Mouse (Mus musculus) heart, embryonic 13.5 days (tissue): Measurements from ENCODE around the gene Sertad1. TPM values are rescaled to one million over a fixed set of nuclear protein-coding genes. Genes with fewer than 3 reads are reported as not detected.
A peak's percentile ranks its signal among the peaks of the same experiment; 100 is the strongest.

Experiments
- ATAC-seq: fragments of 200-750 bp; cut with Nextera tagmentation; 2 replicates; pipeline ENCODE4 v1.8.0; 2017; ENCODE audit warnings: moderate TSS enrichment; ENCODE audit not compliant: insufficient number of reproducible peaks, low FRiP score, low TSS enrichment; ENCODE audit errors: extremely low read depth
- H3K27ac ChIP-seq: fragments of 300-500 bp; sonication (generic); replicated peaks from 2 replicates; pipeline ENCODE4 v1.5.1; 2015; ENCODE audit warnings: moderate library complexity, mild to moderate bottlenecking, inconsistent platforms
- H3K27me3 ChIP-seq: fragments of 300-500 bp; sonication (generic); replicated peaks from 2 replicates; pipeline ENCODE4 v1.6.1; 2015; ENCODE audit warnings: mild to moderate bottlenecking, inconsistent platforms
- H3K36me3 ChIP-seq: fragments of 300-500 bp; sonication (generic); 2 replicates; pipeline ENCODE4 v1.6.1; 2015; ENCODE audit warnings: mild to moderate bottlenecking, inconsistent platforms
- H3K4me1 ChIP-seq: fragments of 300-500 bp; sonication (generic); 2 replicates; pipeline ENCODE4 v1.6.1; 2015; ENCODE audit warnings: inconsistent platforms
- H3K4me2 ChIP-seq: fragments of 300-500 bp; sonication (generic); 2 replicates; pipeline ENCODE4 v1.6.1; 2015; ENCODE audit warnings: inconsistent platforms, mild to moderate bottlenecking, moderate library complexity
- H3K4me3 ChIP-seq: fragments of 300-500 bp; sonication (generic); 2 replicates; pipeline ENCODE4 v1.5.1; 2015; ENCODE audit warnings: moderate library complexity, mild to moderate bottlenecking, inconsistent platforms
- H3K9ac ChIP-seq: fragments of 300-500 bp; sonication (generic); 2 replicates; pipeline ENCODE4 v1.6.1; 2015; ENCODE audit warnings: inconsistent platforms, mild to moderate bottlenecking, moderate library complexity
- H3K9me3 ChIP-seq: fragments of 300-500 bp; sonication (generic); 2 replicates; pipeline ENCODE4 v1.6.1; 2016; ENCODE audit warnings: inconsistent platforms
- WGBS: fragments of 180-500 bp; shearing (Covaris S2); methylation state at CpG from one replicate; pipeline ENCODE4 v1.1.7; 2015; ENCODE audit warnings: mixed read lengths; 5-methylcytosine and 5-hydroxymethylcytosine counted together
- polyA plus RNA-seq: library from polyadenylated mRNA; unstranded; fragments of >200 nt; fragmentation: Nextera tagmentation; extraction: Ambion mirVana; gene quantifications from 2 replicates; pipeline ENCODE4 v1.2.1, GENCODE M21; 2015

The Sertad1 gene
- polyA plus RNA-seq, 1 experiment from 2014 or later = 32.3 TPM

- 59% methylated on average over 13 of the region's 13 CpGs for WGBS
- no peaks in the 10 kb centered on the region for H3K9me3 ChIP-seq
- peaks cover 17% of the 10 kb centered on the region for H3K4me1 ChIP-seq
- H3K9ac ChIP-seq = no peak overlapping the region
- peak overlapping the region; percentile 98 for H3K4me2 ChIP-seq
- no peak overlapping the region for H3K27ac ChIP-seq
- H3K27me3 ChIP-seq = peaks cover under 1% of the 10 kb centered on the region; the same call in 1 of the 2 replicates
- ATAC-seq = no peak
- peak overlapping the region; percentile 10; the same call in 1 of the 2 replicates for H3K4me3 ChIP-seq
- H3K36me3 ChIP-seq = no peaks in the 10 kb centered on the region
These were observed 34.4 kb upstream of the Sertad1 start for GRCm38 (mm10) chr7:27452206-27452770.

GRCm38 (mm10) chr7:27454461-27455121 lies 32.1 kb upstream of the Sertad1 start:
- no peaks in the 10 kb centered on the region for H3K9me3 ChIP-seq
- no peaks in the 10 kb centered on the region for H3K27me3 ChIP-seq
- peak overlapping the region; percentile 33 for H3K4me2 ChIP-seq
- H3K9ac ChIP-seq = no peak overlapping the region
- ATAC-seq = no peak
- no peaks in the 10 kb centered on the region for H3K36me3 ChIP-seq
- H3K4me1 ChIP-seq = 0 out of 2 replicates have a peak, but pooled peaks cover 4% of the 10 kb centered on the region
- 51% methylated on average over 10 of the region's 10 CpGs for WGBS
- H3K27ac ChIP-seq = peak overlapping the region; percentile 48
- no peak overlapping the region for H3K4me3 ChIP-seq

GRCm38 (mm10) chr7:27455273-27455672 lies 31.4 kb upstream of the Sertad1 start:
- Histone ChIP-seq H3K36me3 (0 out of 2 replicates have a peak, but pooled peaks cover 1% of the 10 kb centered on the region), H3K4me1 (0 out of 2 replicates have a peak, but pooled peaks cover 4% of the 10 kb centered on the region), H3K27ac (no peak overlapping the region), H3K9ac (no peak overlapping the region), H3K9me3 (no peaks in the 10 kb centered on the region), H3K27me3 (no peaks in the 10 kb centered on the region), H3K4me3 (no peak overlapping the region), H3K4me2 (peak overlapping the region; percentile 33)
- no peak for ATAC-seq
- 80% methylated on average over 3 of the region's 3 CpGs for WGBS

DNA sequence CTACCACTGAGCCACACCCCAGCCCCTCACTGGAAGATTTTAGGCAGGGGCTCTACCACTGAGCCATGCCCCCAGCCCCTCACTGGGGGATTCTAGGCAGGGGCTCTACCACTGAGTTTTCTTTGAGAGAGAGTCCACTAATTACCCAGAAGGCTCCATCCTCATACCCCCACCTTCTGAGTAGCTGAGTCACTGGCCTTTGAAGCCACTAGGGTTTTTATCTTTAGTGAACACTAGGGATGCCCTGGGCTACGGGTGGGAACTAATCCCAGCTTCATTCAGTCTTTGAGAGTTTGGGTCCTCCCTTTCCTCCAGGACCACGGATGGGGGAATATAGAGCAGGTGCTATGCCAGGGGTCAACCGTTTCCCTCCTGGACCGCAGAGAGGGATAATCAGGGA lies 28.1 kb upstream of the Sertad1 start:
- no peak overlapping the region for H3K9ac ChIP-seq
- H3K9me3 ChIP-seq = no peaks in the 10 kb centered on the region
- no peak overlapping the region for H3K4me3 ChIP-seq
- peak overlapping the region; percentile 19 for H3K4me2 ChIP-seq
- no peaks in the 10 kb centered on the region for H3K27me3 ChIP-seq
- 84% methylated on average over 4 of the region's 4 CpGs for WGBS
- H3K27ac ChIP-seq = no peak overlapping the region
- peaks cover 11% of the 10 kb centered on the region; the same call in 1 of the 2 replicates for H3K36me3 ChIP-seq
- 0 out of 2 replicates have a peak, but pooled peaks cover 4% of the 10 kb centered on the region for H3K4me1 ChIP-seq
- ATAC-seq = peak; percentile 48; the same call in 1 of the 2 replicates

GRCm38 (mm10) chr7:27459640-27460039 lies 27.1 kb upstream of the Sertad1 start:
- ATAC-seq = no peak
- H3K27ac ChIP-seq = no peak overlapping the region
- H3K4me1 ChIP-seq = 0 out of 2 replicates have a peak, but pooled peaks cover under 1% of the 10 kb centered on the region
- H3K36me3 ChIP-seq = peaks cover 12% of the 10 kb centered on the region; the same call in 1 of the 2 replicates
- no peak overlapping the region for H3K4me3 ChIP-seq
- H3K9me3 ChIP-seq = no peaks in the 10 kb centered on the region
- H3K4me2 ChIP-seq = 0 out of 2 replicates have a peak overlapping the region, but pooled peaks have one; percentile 19
- WGBS = 46% methylated on average over 5 of the region's 5 CpGs
- H3K27me3 ChIP-seq = no peaks in the 10 kb centered on the region
- no peak overlapping the region for H3K9ac ChIP-seq

- H3K36me3 ChIP-seq = peaks cover 12% of the 10 kb centered on the region; the same call in 1 of the 2 replicates
- 70% methylated on average over 6 of the region's 6 CpGs for WGBS
- H3K27ac ChIP-seq = no peak overlapping the region
- H3K27me3 ChIP-seq = no peaks in the 10 kb centered on the region
- H3K4me3 ChIP-seq = no peak overlapping the region
- no peaks in the 10 kb centered on the region for H3K9me3 ChIP-seq
- no peak overlapping the region for H3K4me2 ChIP-seq
- no peaks in the 10 kb centered on the region for H3K4me1 ChIP-seq
- H3K9ac ChIP-seq = no peak overlapping the region
- no peak for ATAC-seq
These were observed 26.2 kb upstream of the Sertad1 start for GRCm38 (mm10) chr7:27460477-27460876.

- no peak for ATAC-seq
These were observed 19.1 kb upstream of the Sertad1 start for GRCm38 (mm10) chr7:27467648-27468047.

DNA sequence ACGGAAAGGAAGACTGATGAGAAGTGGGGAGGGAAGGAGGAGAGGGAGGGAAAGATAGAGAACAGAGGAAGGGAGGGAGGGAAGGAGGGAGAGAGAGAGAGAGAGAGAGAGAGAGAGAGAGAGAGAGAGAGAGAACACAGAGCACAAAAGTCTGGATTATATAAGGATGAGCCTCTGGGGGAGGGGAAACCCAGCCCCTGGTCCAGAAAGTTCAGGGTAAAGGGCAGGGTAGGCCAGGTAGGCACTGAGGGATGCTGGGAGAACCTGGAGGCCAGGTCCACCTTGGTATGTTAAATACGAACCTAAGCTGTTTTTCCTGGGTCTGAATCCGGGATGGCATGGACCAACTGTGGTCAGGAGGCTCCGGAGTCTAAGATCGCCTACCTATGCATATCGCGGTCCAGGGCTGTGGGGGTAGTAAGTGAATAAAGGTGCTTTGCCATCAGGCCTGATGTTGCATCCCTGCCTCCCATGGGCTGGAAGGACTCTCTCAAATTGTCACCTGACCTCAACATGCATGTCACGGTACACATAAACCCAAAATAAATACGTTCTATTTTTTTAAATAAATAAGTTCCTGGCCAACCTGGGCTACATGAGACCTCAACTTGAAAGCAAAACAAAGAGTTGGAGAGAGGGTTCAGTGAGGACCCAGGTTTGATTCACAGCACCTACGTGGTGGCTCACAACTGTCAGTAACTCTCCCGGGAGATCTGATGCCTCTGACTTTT lies 15.2 kb upstream of the Sertad1 start:
- Histone ChIP-seq H3K36me3 (peaks cover 7% of the 10 kb centered on the region), H3K27ac (no peak overlapping the region), H3K4me2 (no peak overlapping the region), H3K9ac (no peak overlapping the region), H3K27me3 (no peaks in the 10 kb centered on the region), H3K9me3 (no peaks in the 10 kb centered on the region), H3K4me1 (peaks cover 29% of the 10 kb centered on the region), H3K4me3 (no peak overlapping the region)
- ATAC-seq = no peak
- WGBS = 87% methylated on average over 11 of the region's 11 CpGs

More at GRCm38 (mm10) chr7:27467648-27468047, 19.1 kb upstream of the Sertad1 start:
- 39% methylated on average over 4 of the region's 4 CpGs for WGBS
- Histone ChIP-seq H3K4me1 (peaks cover 10% of the 10 kb centered on the region), H3K9ac (no peak overlapping the region), H3K4me3 (no peak overlapping the region), H3K27ac (no peak overlapping the region), H3K9me3 (no peaks in the 10 kb centered on the region), H3K27me3 (no peaks in the 10 kb centered on the region), H3K4me2 (no peak overlapping the region), H3K36me3 (0 out of 2 replicates have a peak, but pooled peaks cover 5% of the 10 kb centered on the region)

DNA sequence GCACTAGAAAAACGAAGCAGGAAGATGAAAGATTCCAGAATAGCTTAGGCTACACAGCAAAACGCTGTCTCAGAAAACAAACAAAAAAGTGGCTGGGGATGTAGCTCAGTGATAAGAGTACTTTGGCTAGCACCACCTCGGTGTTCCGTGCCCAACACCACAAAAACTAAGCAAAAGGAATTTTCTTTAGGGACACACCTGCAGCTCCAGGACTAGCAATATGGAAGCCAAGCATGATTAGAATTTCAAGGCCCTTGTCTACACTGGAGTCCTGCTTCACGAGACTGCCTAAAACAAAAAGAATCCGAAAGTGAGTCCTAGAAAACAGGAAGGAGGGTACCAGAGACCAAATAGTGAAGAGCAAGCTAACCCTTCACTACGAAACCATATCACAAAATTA lies 14.1 kb upstream of the Sertad1 start:
- WGBS = 19% methylated on average over 7 of the region's 7 CpGs
- Histone ChIP-seq H3K27me3 (no peaks in the 10 kb centered on the region), H3K9ac (peak overlapping the region; percentile 71), H3K27ac (peak overlapping the region; percentile 95), H3K4me2 (peak overlapping the region; percentile 77), H3K36me3 (peaks cover 17% of the 10 kb centered on the region), H3K4me1 (peaks cover 30% of the 10 kb centered on the region), H3K9me3 (no peaks in the 10 kb centered on the region), H3K4me3 (peak overlapping the region; percentile 79)
- ATAC-seq = no peak

DNA sequence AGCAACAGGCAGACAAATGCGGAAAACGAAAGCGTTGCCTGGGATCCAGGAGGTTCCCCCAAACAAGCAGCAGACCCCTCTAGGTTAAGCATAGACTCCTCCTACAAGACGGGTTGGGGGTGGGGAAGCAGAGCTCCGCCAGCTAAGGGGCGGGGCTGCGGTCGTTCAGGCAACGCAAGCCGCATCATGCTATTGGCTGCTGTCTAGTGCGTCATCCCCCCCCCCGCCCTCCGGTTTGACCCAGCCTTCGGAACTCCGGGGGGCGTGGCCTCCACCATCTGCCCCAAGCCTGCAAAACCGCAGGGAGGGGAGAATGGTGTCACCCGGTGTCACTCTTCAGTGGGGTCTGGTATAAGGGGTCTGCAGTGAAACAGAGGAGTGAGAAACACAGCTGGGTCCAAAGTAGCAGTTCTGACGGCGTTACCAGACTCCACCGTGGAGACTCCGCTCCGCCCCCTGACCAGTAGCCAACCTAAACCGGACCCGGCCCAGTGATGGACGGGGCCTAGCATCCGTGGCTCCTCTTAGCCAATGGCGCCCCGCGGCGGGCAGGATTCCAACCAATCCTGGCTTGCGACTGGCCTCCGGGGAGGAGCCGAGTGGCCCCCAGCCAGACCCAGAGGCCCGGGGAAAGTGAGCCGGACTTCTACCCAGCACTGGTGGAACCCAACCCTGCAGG lies 13.4 kb upstream of the Sertad1 start, which contains the start of gene Sertad3:
Sertad3 (plus strand) TSS at position 613 of the 679 bp plus-strand sequence.
- peak within 1 kb of the TSS; percentile 95 for H3K27ac ChIP-seq
- peaks cover 23% of the 10 kb centered on the region for H3K36me3 ChIP-seq
- under 1% methylated on average over 36 of the region's 36 CpGs for WGBS
- ATAC-seq = peak; percentile 87
- peak within 1 kb of the TSS; percentile 79 for H3K4me3 ChIP-seq
- no peaks in the 10 kb centered on the region for H3K9me3 ChIP-seq
- peak within 1 kb of the TSS; percentile 91 for H3K9ac ChIP-seq
- no peaks in the 10 kb centered on the region for H3K27me3 ChIP-seq
- peaks cover 33% of the 10 kb centered on the region for H3K4me1 ChIP-seq
- peak within 1 kb of the TSS; percentile 77 for H3K4me2 ChIP-seq
